Mouse (Mus musculus) spleen, postnatal 36 days (tissue): ENCODE data around the gene Cit.

ENCODE experiments used
- DNase-seq, 2 experiments: peaks; one replicate each; pipeline ENCODE4 v3.0.0; 2022; ENCODE audit warnings: low spot score in 2 of 2, mixed read lengths in 1 of 2

Cit gene

GRCm38 (mm10) chr5:115961809-115962208 is 116.7 kb downstream of the Cit start:
- no peak for DNase-seq

GRCm38 (mm10) chr5:115971236-115971635 is 126.2 kb downstream of the Cit start:
- DNase-seq, result no peak

- DNase-seq, result no peak
These were observed 130.6 kb downstream of the Cit start for GRCm38 (mm10) chr5:115975672-115976071.

DNA sequence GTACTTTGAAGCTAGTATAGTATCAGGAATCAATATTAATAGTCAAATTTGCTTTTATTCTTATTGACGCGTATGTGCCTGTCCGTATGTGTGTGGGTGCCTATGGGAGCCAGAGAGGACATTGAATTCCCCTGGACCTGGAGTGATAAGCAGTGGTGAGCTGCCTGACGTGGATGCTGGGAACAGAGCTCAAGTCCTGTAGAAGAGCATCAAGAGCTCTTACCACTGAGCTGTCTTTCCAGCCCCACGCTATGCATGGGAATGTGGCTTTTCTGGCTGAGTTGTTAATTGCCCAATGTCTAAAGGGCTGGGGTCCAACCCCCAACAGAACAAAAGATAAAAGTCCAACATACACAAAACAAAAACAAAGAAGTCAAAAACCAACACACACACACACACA is 131.4 kb downstream of the Cit start:
- no peak for DNase-seq

DNA sequence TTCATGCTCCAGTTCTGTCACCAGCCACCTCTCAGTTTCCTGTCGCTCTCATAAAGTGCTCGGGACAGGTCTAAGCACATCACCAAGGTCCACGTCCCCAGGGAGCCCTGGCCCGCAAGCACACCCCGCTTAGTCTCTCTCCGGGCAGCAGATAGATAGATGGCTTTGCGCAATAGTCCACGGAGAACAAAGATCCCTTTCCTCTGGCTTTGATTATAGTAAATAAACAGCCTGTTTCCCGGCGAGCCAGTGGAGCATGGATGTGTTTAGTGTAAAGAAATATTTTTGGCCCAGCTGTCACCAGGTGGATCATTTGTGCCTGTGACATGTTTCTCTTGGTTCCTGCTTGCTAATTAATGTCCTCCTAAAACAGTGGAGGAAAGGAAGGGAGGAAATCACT is 132.2 kb downstream of the Cit start:
- DNase-seq, result no peak

GRCm38 (mm10) chr5:115977757-115978156 is 132.7 kb downstream of the Cit start:
- peak; percentile 27 to 39 for DNase-seq

GRCm38 (mm10) chr5:115978255-115978654 is 133.2 kb downstream of the Cit start:
- DNase-seq, result no peak

DNA sequence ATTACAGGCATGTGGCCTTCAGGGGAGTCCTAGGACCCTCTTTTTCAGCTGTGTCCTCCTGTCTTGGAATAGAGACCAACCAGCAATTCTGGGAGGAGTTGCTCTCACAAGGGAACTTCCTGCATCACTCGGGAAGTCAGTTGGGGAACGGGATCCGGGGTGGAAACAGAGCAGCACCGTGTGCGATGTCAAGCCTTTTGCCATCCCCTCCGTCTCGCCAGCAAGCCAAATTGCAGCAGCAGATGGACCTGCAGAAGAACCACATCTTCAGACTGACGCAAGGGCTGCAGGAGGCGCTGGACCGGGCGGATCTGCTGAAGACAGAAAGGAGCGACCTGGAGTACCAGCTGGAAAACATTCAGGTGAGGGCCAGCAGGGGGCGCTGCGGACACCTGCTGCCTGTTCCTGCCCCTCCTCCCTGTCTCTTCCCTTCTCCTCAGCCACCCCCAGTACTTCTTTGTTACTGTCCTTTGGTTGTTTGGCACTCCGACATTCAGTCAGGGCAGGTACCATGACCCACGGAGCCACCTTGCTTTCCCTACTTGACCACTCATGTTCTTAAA is 134.1 kb downstream of the Cit start:
- DNase-seq, result no peak

- no peak for DNase-seq
These were observed 135.5 kb downstream of the Cit start for GRCm38 (mm10) chr5:115980537-115980936.

- DNase-seq, result no peak
These were observed 137.7 kb downstream of the Cit start for GRCm38 (mm10) chr5:115982671-115983373.

DNA sequence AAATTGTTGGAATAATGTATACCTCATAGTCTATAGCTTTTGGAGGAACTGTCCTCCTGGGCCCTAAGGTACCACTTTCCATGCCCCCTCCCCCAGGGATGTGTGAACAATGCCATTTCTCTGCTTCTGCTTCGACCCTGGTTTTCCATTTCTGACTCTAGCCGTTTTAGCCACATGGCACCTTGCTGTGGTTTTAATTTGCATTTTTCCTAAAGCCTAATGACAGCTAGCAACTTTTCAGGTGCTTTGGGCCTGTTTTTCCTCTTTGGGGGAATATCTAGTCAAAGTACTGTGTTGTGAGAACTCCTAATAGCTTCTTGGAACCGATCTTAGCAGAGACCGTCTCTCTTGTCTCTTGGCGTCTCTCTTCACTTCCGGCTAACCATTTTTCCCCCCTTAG is 139.3 kb downstream of the Cit start:
- DNase-seq, result no peak

DNA sequence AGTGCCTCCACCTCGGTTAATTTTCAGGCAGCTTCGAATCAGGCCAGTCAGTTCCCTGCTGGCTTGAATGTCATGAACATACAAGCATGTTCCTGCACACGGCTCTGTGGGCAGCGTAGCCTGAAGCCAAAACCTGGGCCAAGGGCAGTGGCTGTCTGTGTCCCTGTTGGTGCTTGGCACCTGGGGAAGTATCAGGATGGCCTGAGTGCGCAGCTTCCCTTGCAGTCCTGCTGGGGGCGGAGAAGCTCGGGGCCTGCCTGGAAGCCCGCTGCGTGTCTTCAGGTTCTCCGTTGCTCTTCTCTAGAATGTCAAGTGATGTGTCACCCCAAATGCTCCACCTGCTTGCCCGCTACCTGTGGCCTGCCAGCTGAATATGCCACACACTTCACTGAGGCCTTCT is 140.0 kb downstream of the Cit start:
- DNase-seq, result no peak

- DNase-seq, result no peak
These were observed 142.2 kb downstream of the Cit start for GRCm38 (mm10) chr5:115987284-115987683.

- no peak for DNase-seq
These were observed 146.6 kb downstream of the Cit start for GRCm38 (mm10) chr5:115991717-115992116.

DNA sequence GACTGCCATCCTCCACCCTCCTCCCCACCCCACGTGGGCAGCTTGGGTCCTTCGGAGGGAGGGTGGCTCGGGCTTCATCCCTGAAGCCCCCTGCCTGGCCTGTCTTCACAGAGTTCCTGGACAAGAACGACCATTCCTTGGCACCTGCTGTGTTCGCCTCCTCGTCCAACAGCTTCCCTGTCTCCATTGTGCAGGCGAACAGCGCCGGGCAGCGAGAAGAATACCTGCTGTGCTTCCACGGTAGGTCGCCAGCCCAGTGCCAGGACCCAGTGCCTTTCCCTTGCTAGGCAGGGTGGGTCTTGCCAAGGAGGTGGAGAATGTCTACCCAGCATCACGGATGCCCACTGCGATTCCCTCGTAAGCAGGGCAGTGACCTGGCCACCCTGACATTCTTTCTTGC is 149.0 kb downstream of the Cit start:
- no peak for DNase-seq

GRCm38 (mm10) chr5:115997376-115997775 is 152.3 kb downstream of the Cit start:
- no peak for DNase-seq

GRCm38 (mm10) chr5:116003154-116003553 is 158.1 kb downstream of the Cit start:
- no peak for DNase-seq

GRCm38 (mm10) chr5:116003825-116004224 is 158.7 kb downstream of the Cit start:
- no peak for DNase-seq

GRCm38 (mm10) chr5:116004271-116004670 is 159.2 kb downstream of the Cit start:
- no peak for DNase-seq

- DNase-seq, result no peak
These were observed 161.4 kb downstream of the Cit start for GRCm38 (mm10) chr5:116006324-116007099.

DNA sequence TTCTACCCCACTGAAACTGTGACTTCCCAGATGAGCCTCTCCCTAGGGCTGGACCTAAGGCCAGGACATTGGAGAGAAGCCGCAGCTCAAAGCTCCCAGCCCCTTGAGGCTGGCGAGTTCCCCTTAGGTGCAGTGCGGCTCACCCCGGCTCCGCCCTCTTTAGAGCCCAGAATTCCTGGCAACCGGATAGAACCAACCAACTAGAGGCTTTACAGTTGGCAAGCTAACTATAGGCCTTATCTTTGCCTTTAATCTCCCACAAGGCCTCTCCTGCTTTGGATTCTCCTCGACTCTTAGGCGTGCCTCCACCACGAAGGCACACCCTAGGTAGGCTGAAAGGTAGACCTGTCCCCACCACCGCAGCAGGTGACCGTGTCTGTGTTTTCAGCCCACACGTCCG is 162.6 kb downstream of the Cit start:
- DNase-seq, result no peak

DNA sequence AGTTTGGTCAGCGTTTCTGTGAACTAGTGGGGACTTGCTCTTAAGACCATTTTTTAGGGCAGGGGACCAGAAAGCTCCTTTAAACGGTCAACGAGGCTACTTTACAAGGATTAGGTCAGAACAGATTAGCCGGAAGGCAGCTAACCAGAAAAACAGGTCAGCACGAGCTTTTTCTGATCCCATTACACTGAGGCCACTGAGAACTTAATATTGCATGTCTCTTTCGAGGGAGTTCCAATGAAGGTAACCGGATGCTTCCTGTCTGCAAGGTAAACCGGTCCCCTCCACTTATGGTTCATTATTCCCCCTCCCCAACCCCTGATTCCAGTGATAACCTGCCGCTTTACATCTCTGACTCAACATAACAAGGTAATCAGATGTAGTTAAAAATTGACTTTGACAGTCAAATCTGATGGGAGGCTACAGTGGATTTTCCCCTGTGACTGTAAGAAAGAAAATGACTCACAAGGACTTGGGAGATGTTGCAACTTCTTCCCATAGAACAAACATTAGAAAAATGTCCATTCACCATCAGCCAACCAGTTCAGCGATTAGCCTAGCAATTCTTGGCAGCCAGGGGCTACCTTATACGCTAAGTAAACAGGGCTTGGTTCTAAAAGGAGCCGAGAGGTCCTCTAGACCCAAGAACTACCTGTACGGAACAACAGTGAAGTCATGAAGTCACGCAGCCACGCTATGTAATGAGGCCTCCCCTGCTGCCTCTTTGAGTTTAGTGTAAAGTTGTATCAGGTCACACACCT is 164.2 kb downstream of the Cit start:
- DNase-seq, result no peak
